Mouse (Mus musculus) kidney, postnatal 36 days (tissue): ENCODE measurements around the gene R3hdm2.

Experiments
- DNase-seq, 2 experiments: peaks; one replicate each; pipeline ENCODE4 v3.0.0; 2021 to 2022; ENCODE audit warnings: mixed read lengths in 2 of 2

The R3hdm2 gene

DNA sequence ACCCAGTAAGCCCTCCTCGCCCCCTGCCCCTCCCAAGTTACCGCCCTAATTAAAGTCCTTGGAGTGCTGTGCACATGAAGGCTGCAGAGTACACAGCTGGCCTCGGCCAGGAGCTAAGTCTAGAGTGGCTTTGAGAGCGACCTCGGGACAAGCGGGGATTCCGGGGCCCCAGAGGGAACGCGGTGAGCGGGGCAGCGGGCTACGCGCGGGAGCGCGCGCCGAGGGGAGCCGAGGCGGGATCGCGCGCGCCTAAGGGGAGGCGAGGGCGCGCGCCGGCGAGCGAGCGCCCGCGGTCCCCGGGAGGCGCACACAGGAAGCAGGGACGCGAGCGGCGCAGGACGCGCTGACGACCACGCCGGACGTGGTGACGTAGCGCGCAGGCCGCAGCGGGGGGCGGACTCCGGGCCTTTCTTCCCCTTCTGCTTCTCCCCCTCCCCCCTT, at the start of gene R3hdm2:
R3hdm2 (plus strand) TSS at position 77 of the 441 bp plus-strand sequence.
- DNase-seq, result peak; percentile 94 to 95

DNA sequence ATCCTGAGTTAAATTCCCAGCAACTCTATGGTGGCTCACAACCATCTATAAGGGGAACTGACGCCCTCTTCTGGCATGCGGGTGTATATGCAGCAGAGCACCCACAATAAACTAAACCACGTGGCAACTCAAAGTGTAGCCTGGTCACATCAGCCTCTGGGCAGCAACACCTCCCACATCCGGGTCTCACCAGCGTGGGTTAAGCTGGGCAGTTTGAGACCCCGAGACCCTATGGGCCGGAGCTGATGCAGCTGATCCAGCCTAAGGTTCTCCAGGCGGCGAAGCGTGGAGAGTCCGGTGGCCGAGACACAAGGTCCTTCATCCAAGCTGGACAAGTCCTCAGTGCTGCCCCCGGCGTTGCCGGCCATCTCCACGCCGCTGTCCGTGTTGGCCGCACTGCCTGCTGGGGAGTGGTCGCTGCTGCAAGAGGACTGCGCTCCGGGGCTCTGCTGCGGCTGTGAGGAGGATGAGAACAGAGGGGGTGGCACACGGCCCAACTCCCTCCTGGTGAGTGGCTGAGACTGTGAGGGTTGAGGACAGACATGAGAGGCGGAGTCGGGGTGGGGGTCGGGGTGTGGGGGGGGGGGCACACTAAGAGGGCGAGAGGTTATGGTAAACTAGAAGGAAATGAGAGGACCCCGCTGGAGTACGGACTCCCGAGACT, 47.8 kb upstream of the R3hdm2 start:
- DNase-seq, result no peak

DNA sequence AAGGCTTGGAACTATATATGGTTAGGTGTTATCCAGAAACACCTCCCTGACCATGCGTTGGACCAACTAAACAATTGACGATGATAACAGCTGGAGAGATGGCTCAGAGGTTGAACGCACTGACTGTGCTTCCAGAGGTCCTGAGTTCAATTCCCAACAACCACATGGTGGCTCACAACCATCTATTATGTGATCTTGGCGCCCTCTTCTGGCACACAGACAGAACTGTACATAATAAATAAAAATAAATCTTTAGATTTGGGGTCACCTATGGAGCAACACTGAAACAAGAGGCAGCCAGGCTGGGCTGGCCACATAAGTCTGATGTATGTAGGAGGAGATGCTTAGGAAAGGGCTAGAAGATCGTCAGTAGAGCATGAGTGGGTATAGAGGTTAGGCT, 47.0 kb upstream of the R3hdm2 start:
- no peak for DNase-seq

DNA sequence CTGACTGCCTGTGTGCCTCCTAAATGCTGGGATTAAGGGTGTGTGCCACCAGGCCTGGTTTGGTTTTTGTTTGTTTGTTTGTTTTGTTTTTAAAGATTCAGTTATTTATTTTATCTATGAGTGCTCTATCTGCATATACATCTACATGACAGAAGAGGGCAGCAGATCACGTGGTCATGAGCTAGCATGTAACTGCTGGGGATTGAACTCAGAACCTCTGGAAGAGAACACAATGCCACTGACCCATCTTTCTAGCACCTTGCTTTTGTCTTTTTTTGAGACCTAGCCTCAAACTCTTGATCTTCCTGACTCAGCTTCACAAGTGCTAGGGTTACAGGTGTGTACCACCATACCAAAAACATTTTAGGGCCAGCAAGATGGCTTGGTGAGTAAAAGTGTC, 44.9 kb upstream of the R3hdm2 start:
- no peak for DNase-seq

DNA sequence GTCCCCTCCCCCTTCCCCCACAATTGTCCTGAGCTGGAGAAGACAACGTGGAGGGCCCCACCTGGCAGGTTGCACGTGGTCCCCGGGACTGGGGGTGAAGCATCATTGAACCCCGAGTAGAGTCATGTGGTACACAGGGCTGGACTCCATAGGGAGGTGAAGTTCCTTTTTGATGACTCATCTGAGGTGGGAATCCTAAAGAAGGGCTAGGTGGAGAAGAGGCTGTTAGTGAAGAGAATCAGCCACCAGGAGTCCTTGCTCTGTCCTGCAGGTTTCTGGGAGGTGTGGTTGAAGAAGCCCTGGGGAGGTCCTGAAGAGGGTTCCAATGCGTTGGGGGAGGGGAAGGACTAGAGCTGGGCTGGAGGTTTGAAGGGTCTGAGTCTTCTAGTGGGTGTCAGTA, 43.2 kb upstream of the R3hdm2 start:
- DNase-seq, result no peak

DNA sequence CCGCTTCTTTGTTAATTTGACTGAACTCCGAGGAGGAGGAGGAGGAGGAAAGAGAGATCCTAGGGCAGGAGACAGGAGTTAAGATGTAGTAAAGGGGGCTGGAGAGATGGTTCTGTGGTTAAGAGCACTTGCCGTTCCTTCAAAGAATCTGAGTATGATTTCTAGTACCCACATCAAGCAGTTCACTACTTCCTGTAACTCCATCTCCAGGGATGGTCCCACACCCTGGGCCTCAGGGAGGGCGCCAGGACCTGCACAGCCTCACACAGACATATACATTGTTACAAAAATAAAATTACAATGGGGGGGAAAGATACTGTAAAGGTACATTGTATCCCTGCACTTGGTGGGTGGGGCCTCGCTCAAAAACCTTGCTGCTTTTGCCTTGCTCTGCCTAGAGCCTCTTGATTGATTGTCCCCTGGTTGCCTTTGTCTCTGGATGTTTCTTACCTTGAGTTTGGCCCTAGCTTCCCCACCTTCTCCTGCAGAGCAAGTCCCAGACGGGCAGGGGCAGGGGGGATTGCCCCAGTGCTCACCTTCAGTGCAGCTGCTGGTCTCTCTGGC, 42.5 kb upstream of the R3hdm2 start:
- no peak for DNase-seq

DNA sequence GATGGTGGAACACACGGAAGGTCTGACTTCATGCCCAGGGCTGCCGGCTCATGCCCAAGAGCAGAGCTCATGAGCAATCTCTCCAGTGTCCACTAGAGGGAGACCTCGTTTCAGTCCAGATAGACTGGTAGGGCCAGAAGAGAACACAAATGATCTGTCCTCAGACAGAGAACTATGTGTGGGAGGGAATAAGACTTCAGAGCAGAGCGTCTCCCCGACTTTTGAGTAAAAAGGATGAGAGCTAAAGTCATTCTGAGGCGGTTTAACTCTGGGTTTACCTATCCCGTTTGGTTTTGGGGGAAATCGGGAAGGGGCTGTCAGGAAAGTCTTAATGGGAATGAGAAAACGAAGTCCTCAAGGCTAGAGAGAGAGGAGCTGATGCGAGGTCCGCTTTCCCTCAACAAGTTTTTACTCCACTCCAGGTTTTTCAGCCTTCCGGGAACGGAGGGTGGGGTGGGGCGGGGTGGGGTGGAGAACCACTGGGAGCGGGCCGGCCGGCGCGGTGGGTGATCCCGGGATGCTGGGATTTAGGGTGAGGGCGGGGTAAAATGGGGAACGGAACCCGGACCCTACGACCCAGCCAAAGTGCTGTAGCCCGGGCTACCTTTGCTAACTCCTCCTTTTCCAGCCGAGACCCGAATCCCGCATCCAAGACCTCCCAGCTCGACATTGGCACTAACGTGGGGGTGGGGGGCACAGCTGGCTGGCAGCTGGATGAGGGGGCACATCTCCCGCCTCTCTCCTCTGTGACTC, 41.0 kb upstream of the R3hdm2 start:
- DNase-seq, result peak; percentile 91

DNA sequence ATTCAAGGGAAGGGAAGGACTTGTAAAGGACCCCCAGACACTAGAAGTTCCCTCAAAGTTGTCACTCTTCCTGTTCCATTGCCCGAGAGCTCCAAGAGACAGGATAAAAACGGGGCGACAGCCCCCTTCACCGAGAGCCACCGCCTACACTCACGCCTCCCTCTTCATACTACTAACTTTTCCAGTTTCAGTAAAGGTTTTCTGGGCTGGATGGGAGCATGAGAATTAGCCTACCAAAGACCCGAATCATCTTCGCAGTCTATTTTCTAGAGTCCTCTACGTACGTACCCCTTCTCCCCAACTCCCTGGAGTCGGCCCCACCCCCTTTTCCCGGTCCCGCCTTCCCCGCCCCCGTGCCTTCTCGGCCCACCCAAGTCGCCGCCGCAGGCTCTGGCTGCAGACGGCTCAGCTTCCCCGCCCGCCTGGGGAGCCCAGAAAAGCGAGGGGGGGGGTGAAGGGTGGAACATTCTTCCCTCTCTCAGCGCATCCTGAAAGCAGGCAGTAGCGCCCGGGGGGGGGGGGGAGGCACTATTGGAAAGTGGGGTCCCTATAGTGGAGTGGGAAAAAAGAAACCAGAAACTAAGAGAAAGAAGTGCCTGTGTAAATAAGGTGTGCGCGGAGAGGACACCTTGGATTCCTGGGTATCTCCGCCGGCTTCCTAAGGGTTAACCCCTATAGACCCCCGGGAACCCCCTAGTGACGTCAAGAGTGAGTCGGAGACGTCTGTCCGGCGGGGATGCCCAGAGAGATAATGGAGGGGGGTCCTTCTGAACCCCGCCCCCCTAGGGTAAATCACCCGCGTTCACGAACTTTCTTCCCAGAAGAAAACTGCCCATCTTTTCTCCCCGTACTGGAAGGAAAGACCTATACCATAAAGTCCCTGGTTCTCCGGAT, 40.2 kb upstream of the R3hdm2 start:
- peak; percentile 37 to 69 for DNase-seq

DNA sequence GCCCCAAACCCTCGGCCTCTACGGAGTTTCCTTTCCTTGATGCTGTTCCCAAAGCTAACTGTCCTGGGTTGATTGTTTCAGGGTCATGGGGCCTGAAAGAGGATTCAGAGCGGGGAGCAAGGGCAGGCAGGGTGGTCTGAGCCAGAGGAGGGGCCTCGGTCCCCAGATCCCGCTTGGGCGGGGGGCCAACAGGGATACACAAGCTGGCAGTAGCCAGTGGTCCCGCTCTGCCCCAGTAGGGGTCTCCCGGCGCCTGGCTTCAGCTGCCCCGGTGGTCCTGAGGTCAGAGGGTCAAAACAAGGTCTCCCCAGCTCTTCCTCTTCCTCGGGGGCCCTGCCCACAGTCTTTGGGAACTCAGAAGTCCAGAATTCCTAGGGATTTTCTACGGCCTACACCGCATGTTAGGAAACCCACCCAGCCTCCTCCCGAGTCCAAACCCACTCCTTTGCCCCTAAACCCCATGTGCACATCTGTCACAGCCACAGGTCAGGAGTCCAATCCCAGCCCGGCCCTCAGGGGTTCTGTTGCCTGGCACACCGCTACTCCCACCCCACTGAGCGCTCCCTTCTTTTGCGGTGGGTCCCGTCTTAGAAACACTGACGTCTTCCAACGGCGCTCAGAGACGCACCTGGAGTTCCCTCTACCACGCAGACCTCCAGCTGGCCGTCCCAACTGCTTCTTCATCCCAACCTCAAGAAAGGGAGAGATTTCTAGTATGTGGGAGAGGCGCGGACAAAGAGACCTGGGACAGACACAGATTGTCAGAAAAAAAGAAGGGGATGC, 39.4 kb upstream of the R3hdm2 start:
- no peak for DNase-seq

DNA sequence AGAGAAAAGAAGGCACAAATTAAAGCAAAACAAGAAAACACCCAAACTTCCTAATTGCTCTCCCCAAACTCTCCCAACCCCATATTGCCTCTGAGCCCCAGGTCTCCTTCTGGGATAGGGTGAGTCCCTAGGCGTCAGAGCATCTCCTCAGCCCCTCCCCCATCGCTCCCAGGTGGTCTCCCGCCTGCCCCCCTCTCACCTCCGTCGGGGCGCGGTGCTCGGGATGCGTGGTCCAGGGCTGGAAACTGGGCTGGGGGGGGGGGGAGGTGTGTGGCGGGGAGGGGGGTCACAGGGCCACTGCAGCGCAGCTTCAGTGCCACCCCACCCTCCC, 38.8 kb upstream of the R3hdm2 start:
- no peak for DNase-seq

DNA sequence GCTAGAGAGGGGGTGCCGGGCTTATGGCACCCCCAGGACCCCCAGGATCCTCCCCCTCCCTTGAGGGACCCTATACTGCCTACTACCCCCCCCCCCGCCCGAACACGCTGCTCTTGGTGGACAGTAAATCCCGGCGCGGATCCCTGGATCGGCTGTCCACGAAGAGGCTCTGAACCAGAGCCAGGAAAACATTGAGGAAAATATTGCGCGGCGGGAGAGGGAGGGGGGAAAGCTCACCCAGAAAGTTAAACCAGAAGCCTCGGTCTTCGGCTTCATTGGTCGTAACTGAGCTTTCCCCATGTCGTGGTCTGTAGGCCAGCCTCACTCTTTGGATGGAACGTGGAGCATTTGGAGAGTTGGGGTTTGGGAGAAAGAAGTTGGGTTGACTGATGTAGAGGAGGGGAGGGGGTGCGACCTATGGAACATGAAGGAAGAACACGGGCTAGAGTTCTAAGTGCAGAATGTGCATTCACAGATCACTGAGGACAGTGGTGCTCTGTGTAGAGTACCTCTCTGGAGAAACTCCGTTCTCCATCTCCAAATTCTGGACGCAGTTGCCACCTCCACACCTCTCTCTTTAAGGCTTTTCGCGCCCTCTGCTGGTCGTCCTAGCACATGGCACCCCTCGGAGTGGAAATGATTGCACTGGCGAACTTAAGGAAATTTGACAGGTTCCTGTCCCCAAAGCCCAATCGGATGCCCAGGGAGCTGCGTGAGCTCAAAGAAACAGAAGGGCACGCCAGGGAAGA, 38.1 kb upstream of the R3hdm2 start, which contains the start of gene Gli1:
Gli1 (minus strand) TSS at position 84 of the 749 bp plus-strand sequence.
- DNase-seq, result peak; percentile 77 to 89

DNA sequence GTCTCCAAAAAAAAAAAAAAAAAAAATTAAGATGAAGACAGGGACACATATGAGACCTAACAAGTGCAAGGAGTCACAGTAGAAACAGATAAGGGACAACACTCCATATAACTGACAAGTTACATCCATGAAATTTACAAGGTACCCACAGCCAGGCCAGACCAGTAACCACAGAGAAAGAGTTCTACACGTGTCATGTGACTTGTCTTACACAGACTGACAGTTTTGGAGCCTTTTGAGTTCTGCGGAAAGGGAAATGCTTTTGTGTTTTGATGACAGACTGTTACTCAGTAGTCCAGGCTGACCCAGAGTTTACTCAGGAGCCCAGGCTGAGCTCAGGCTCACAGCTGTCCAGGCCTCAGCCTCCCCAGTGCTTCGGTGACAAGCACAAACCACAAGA, 37.1 kb upstream of the R3hdm2 start:
- no peak for DNase-seq

DNA sequence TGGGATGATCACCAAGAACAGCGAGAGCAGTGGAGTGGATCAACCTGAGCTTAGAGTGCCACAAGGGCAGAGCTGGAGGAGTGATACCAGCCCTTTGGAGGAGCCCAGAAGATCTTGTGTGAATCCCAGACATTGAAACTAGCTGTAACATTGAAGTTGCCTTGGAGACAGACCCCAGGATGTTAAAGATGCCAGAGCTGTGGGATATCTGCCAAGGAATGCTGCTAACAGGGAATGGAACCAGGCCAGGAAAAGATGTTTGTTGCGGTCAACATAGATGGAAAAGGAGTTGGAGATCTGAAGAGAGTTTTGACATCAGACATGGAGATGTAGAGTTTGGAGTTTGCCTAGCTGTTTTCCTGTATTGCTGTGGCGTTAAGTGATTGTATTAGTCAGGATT, 34.0 kb upstream of the R3hdm2 start:
- DNase-seq, result no peak

DNA sequence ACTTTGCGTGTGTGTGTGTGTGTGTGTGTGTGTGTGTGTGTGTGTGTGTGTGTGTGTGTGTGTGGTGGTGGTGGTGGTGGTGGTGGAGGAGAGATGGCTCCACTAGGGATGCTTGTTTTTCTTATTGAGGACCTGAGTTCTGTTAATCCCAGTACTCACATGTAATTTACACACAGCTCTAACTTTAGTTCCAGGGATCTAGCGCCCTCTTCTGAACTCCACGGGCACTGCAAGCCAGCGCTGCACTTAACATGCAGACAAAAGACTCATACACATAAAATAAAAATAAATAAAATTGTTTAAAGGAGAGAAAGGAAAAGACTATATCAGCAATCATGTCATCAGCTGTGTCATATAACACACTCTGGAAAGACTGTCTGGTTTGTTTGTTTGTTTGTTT, 31.2 kb upstream of the R3hdm2 start:
- peak in 1 of 2 experiments; percentile 44 for DNase-seq

DNA sequence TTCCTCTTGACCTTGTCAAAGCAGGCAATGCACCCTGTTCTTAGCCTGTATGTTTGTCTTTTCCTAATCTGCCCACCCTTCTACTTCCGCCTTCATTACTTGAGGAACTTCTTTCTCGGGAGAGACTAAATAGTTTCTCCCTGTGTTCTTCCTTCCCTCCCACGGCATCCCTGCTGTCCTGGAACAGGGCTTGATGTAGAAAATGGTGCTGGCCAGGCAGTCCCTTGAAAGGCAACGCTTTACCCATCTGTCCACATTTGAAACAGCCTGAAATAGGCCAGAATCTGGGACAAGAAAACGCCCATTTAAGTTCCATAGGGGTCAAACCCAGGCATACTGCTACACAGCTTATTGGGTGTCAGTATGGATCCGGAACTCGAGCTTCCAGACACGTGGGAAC, 30.3 kb upstream of the R3hdm2 start:
- no peak for DNase-seq

DNA sequence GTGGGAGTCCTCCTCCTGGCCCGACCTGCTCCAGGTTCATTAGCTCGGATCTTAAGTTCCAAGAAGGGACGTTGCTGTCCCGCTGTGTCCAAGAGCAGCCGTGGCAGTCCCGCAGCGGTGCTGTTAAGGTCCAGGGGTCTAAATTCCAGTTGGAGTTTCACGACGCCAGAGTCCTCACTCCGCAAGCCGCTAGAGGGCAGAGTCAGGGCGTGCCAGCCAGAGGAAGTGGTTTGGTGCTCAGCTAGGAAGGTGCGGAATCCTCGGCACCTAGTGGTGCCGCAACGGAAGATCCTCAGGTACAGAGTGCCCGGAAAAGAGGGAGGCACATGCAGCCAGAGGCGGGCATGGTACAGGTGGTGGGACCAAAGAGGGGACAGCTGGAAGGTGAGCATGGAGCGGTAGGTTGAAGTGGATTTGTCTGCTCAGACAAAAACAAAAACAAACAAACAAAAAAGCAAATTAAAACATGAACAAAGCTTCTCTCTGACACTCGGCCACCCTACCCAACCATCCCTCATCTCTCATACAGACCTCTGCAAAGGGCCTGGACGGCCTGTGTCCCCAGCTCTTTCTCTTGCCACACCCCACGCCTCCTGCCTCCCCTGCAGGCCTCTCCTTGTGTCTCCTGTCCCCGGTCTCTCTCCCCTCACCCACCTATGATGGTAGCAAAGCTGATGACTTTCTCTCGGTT, 29.4 kb upstream of the R3hdm2 start:
- peak; percentile 78 to 89 for DNase-seq

DNA sequence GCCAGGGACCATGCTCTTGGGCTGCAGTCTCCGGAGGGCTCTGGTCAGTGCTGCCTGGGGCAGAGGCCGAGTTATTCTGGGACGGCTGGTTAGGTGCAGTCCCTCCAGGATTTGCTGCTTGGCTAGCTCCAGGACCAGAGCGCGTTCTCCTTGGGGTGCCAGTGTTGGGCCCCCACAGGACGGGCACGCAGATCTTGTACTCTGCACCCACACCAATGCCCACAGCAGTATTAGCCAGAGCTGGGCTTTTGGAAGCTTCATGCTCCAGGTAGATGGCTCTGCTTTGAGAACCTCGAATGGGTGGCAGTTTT, 28.9 kb upstream of the R3hdm2 start:
- peak in 1 of 2 experiments; percentile 36 for DNase-seq

DNA sequence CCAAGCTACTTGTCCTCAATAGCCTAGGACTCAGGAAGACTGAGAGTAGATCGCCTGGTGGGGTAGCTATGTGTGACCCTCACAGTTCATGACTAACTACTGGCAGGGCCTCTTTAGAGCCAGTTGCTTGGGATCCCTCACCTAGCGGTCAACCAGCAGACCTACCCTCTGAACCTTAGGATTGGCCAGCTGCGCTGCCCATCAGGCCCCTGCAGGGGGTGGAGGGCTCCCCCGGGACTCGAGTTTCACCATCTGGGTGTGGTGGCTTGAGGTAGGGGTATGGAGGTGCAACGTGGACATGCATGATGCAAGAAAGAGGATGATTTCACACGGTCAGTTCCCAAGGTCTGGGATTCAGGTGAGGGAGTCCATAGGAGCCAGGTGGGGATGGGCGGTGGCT, 28.4 kb upstream of the R3hdm2 start:
- DNase-seq, result no peak

DNA sequence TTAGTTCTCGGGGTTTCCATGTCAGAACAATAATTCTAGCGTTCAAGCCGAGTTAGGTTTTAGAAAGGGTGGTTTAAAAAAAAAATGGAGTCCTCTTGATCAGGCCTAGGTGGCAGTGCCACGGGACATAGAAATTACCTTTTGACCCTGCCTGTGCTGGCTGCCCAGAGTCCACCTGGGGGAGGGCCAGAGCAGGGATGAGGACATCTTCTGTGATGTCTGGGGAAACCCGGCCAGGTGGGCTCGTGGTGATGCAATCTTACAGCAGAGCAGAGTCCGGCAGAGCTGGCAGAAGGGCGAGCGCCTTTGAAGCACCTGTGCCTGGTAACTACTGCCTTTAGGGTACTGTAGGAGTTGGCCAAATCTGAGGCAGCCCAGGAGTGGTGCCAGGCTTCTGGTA, 27.9 kb upstream of the R3hdm2 start:
- peak; percentile 51 to 60 for DNase-seq

DNA sequence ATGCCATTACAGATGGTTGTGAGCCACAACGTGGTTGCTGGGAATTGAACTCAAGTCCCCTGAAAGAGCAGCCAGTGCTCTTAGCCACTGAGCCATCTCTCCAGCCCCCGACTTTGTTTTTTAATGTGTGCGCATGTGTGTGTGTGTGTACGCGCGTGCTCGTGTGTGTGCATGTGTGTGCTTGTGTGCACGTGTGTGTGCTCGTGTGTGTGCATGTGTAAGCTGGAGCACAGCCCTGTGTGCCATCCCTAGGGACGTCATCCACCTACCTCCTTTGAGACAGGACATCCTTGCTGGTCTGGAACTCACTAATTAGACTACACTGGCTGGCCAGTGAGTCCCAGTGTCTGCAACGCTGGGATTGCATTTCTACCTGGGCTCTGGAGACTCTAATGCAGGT, 27.4 kb upstream of the R3hdm2 start:
- DNase-seq, result no peak
